Mouse (Mus musculus) megakaryocyte, embryonic 14.5 days (primary cell): ENCODE measurements at regions not wholly inside any gene's neighbourhood (a gene's known extent, or its start where the extent isn't known, plus 50 kb on each side); places are given as distances from the start of the nearest gene placed in this dataset.

ENCODE experiments used
- H3K27me3 ChIP-seq: replicated peaks from 2 replicates; pipeline ENCODE3; 2012; ENCODE audit warnings: inconsistent platforms
- H3K36me3 ChIP-seq: replicated peaks from 2 replicates; pipeline ENCODE3; 2012; ENCODE audit warnings: low read length, inconsistent platforms, mixed read lengths
- H3K4me1 ChIP-seq: 2 replicates; pipeline ENCODE4 v1.6.1; 2012; ENCODE audit warnings: inconsistent platforms
- H3K4me3 ChIP-seq: replicated peaks from 2 replicates; pipeline ENCODE3; 2012; ENCODE audit warnings: moderate library complexity, mild to moderate bottlenecking, inconsistent platforms
- H3K9me3 ChIP-seq: 2 replicates; pipeline ENCODE4 v1.6.1; 2012; ENCODE audit warnings: inconsistent platforms
- FLI1 ChIP-seq: IDR thresholded peaks from 2 replicates; pipeline ENCODE4 v1.6.1; 2012; ENCODE audit warnings: low read length, inconsistent platforms, mixed read lengths
- GATA1 ChIP-seq: IDR thresholded peaks from 3 replicates; pipeline ENCODE4 v1.6.1; 2012; ENCODE audit warnings: mixed read lengths, low read length, inconsistent platforms, borderline replicate concordance

GRCm38 (mm10) chr5:64667053-64667452 lies 136.1 kb upstream of the Klf3 start:
- peaks cover 5% of the 10 kb centered on the region for H3K27me3 ChIP-seq
- no peak for TF ChIP-seq FLI1
- TF ChIP-seq GATA1 = no peak
- no peaks in the 10 kb centered on the region for H3K36me3 ChIP-seq
- no peak overlapping the region for H3K4me3 ChIP-seq
- peaks cover 4% of the 10 kb centered on the region; the same call in 1 of the 2 replicates for H3K9me3 ChIP-seq
- H3K4me1 ChIP-seq = peaks cover 6% of the 10 kb centered on the region; the same call in 1 of the 2 replicates

- peaks cover 4% of the 10 kb centered on the region; the same call in 1 of the 2 replicates for H3K9me3 ChIP-seq
- H3K4me1 ChIP-seq = peaks cover 33% of the 10 kb centered on the region
- H3K27me3 ChIP-seq = peaks cover 3% of the 10 kb centered on the region
- no peaks in the 10 kb centered on the region for H3K36me3 ChIP-seq
- H3K4me3 ChIP-seq = no peak overlapping the region
- no peak for TF ChIP-seq FLI1
- no peak for TF ChIP-seq GATA1
These were observed 129.3 kb upstream of the Klf3 start for GRCm38 (mm10) chr5:64673861-64674260.

- Histone ChIP-seq H3K4me1 (peaks cover 37% of the 10 kb centered on the region), H3K27me3 (peaks cover 3% of the 10 kb centered on the region), H3K36me3 (no peaks in the 10 kb centered on the region), H3K4me3 (peak overlapping the region; percentile 72), H3K9me3 (no peaks in the 10 kb centered on the region)
- TF ChIP-seq GATA1 (no peak), FLI1 (no peak)
These were observed 126.8 kb upstream of the Klf3 start for GRCm38 (mm10) chr5:64676214-64676945.

GRCm38 (mm10) chr5:64676946-64677588 lies 126.1 kb upstream of the Klf3 start:
- Histone ChIP-seq H3K4me3 (peak overlapping the region; percentile 72), H3K9me3 (no peaks in the 10 kb centered on the region), H3K27me3 (peaks cover 3% of the 10 kb centered on the region), H3K36me3 (no peaks in the 10 kb centered on the region), H3K4me1 (peaks cover 37% of the 10 kb centered on the region)
- no peak for TF ChIP-seq GATA1

- H3K9me3 ChIP-seq = 0 out of 2 replicates have a peak, but pooled peaks cover 3% of the 10 kb centered on the region
- no peak overlapping the region for H3K4me3 ChIP-seq
- TF ChIP-seq FLI1 (no peak), GATA1 (no peak)
- H3K4me1 ChIP-seq = peaks cover 44% of the 10 kb centered on the region
- H3K36me3 ChIP-seq = no peaks in the 10 kb centered on the region
- H3K27me3 ChIP-seq = peaks cover 2% of the 10 kb centered on the region
These were observed 124.5 kb upstream of the Klf3 start for GRCm38 (mm10) chr5:64678706-64679105.

GRCm38 (mm10) chr5:64679996-64680625 lies 123.1 kb upstream of the Klf3 start:
- Histone ChIP-seq H3K4me3 (no peak overlapping the region), H3K27me3 (peaks cover 2% of the 10 kb centered on the region), H3K9me3 (0 out of 2 replicates have a peak, but pooled peaks cover 5% of the 10 kb centered on the region), H3K4me1 (peaks cover 40% of the 10 kb centered on the region), H3K36me3 (no peaks in the 10 kb centered on the region)
- TF ChIP-seq FLI1 (no peak), GATA1 (no peak)

- Histone ChIP-seq H3K9me3 (0 out of 2 replicates have a peak, but pooled peaks cover 11% of the 10 kb centered on the region), H3K36me3 (no peaks in the 10 kb centered on the region), H3K4me3 (no peak overlapping the region), H3K4me1 (peaks cover 35% of the 10 kb centered on the region), H3K27me3 (peaks cover 2% of the 10 kb centered on the region)
- TF ChIP-seq GATA1 = no peak
- TF ChIP-seq FLI1 = no peak
These were observed 122.0 kb upstream of the Klf3 start for GRCm38 (mm10) chr5:64681161-64681560.

- Histone ChIP-seq H3K4me3 (no peak overlapping the region), H3K9me3 (peaks cover 22% of the 10 kb centered on the region), H3K4me1 (peaks cover 23% of the 10 kb centered on the region), H3K27me3 (peaks cover 2% of the 10 kb centered on the region), H3K36me3 (no peaks in the 10 kb centered on the region)
- no peak for TF ChIP-seq FLI1
- TF ChIP-seq GATA1 = no peak
These were observed 120.8 kb upstream of the Klf3 start for GRCm38 (mm10) chr5:64682326-64682845.

GRCm38 (mm10) chr5:64683419-64683818 lies 119.8 kb upstream of the Klf3 start:
- Histone ChIP-seq H3K36me3 (no peaks in the 10 kb centered on the region), H3K4me3 (no peak overlapping the region), H3K9me3 (peaks cover 31% of the 10 kb centered on the region), H3K27me3 (peaks cover 2% of the 10 kb centered on the region), H3K4me1 (peaks cover 16% of the 10 kb centered on the region)
- TF ChIP-seq FLI1 (no peak), GATA1 (no peak)
